In the genomic region with DNA sequence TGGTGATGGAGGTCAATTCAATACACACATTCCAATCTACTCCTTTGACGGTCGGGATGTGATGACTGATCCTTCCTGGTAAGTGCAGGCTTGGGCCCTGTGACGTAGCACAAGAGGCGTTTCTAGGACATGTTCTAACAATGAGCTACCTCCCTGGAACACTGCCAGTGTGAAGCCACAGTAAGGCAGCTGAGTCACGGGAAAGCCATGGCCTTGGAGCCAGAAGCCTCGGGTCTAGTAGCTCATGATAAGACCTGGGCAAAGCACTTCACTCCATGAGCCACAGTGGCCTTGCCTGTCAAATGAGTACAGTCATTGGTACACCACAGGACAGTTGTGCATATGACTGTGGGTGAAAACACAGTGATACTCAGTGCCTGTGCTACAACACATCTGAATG, we compare ENCODE assay signal across 9 mouse cellular contexts. TPM values are rescaled to one million over a fixed set of nuclear protein-coding genes. Genes with fewer than 3 reads are reported as not detected.
DNase-seq lines count a peak whose midpoint lies in the region; ATAC-seq and TF ChIP-seq lines count a peak whose summit lies in the region.
"Had no signal": no experiment of that assay in that cellular context is flagged by ENCODE, and none has a peak within 500 bp of the region (broad histone marks: within the 10 kb centered on the region; RNA-seq: fewer than 3 reads in every experiment).

No protein-coding gene starts in this region.

- H3K4me1 ChIP-seq in megakaryocyte, embryonic 14.5 days, result peaks cover 97% of the 10 kb centered on the region
- H3K4me1 ChIP-seq in stomach, embryonic 16.5 days (ENCODE audit: control insufficient read depth, insufficient read depth, low read length), result 0 out of 2 replicates have a peak, but pooled peaks cover 3% of the 10 kb centered on the region
- no peaks in the 10 kb centered on the region for H3K4me1 ChIP-seq in kidney, embryonic 14.5 days (ENCODE audit: control insufficient read depth, insufficient read depth, low read length)

- H3K27ac ChIP-seq in stomach, embryonic 16.5 days (ENCODE audit: low read length), result no peak overlapping the region
- no peak overlapping the region for H3K27ac ChIP-seq in left cerebral cortex, adult 2 months
- no peak overlapping the region for H3K27ac ChIP-seq in kidney, embryonic 14.5 days (ENCODE audit: low read depth, low read length)

- H3K27me3 ChIP-seq in megakaryocyte, embryonic 14.5 days (replicated peaks), result peaks cover 5% of the 10 kb centered on the region
- H3K27me3 ChIP-seq in stomach, embryonic 16.5 days (ENCODE audit: control insufficient read depth, insufficient read depth, low read length), result no peaks in the 10 kb centered on the region
- no peaks in the 10 kb centered on the region for H3K27me3 ChIP-seq in kidney, embryonic 14.5 days (ENCODE audit: control insufficient read depth, insufficient read depth, low read length)

- no peak for TF ChIP-seq CTCF in left cerebral cortex, adult 2 months (IDR thresholded peaks at IDR 0.05)

- no peak overlapping the region for H3K4me2 ChIP-seq in stomach, embryonic 16.5 days (ENCODE audit: low read depth, low read length)
- no peak overlapping the region for H3K4me2 ChIP-seq in kidney, embryonic 14.5 days (replicated peaks; ENCODE audit: low read depth, low read length)

- WGBS in stomach, embryonic 16.5 days, result 49% methylated on average over 6 of the region's 6 CpGs
- WGBS in kidney, embryonic 14.5 days, result 73% methylated on average over 6 of the region's 6 CpGs

- no peak for ATAC-seq in megakaryocyte, adult 5-6 weeks (ENCODE audit: poor library complexity, severe bottlenecking)
- peak; percentile 9 for ATAC-seq in inflammation-experienced regulatory T-cells, adult 6 months
- peak; percentile 73; the same call in 1 of the 2 replicates for ATAC-seq in stomach, embryonic 16.5 days (ENCODE audit: insufficient read depth, low FRiP score)
- ATAC-seq in kidney, embryonic 14.5 days (ENCODE audit: low FRiP score, low TSS enrichment), result no peak; the same call in 1 of the 2 replicates

- peak; percentile 91 to 95 for DNase-seq in adrenal gland, postnatal 36 days
- DNase-seq in left cerebral cortex, adult 2 months (ENCODE audit: extremely low spot score in 1 of 2, low spot score in 2 of 2), result no peak
- no peak for DNase-seq in left cerebral cortex, postnatal 10 days (ENCODE audit: extremely low spot score in 1 of 2, low spot score in 2 of 2)
- DNase-seq: kidney, adult 11 months had no signal

- no peak overlapping the region for H3K9ac ChIP-seq in stomach, embryonic 16.5 days (ENCODE audit: low read length)
- no peak overlapping the region for H3K9ac ChIP-seq in kidney, embryonic 14.5 days (ENCODE audit: low read depth, low read length)

- peak overlapping the region; percentile 77 for H3K4me3 ChIP-seq in megakaryocyte, embryonic 14.5 days (replicated peaks)
- no peak overlapping the region for H3K4me3 ChIP-seq in stomach, embryonic 16.5 days (replicated peaks; ENCODE audit: low read length)
- no peak overlapping the region for H3K4me3 ChIP-seq in left cerebral cortex, adult 2 months
- H3K4me3 ChIP-seq in kidney, embryonic 14.5 days (ENCODE audit: low read length), result no peak overlapping the region

- H3K36me3 ChIP-seq in megakaryocyte, embryonic 14.5 days (replicated peaks; ENCODE audit: low read length), result no peaks in the 10 kb centered on the region
- H3K36me3 ChIP-seq in stomach, embryonic 16.5 days (ENCODE audit: control insufficient read depth, insufficient read depth, low read length), result no peaks in the 10 kb centered on the region
- no peaks in the 10 kb centered on the region for H3K36me3 ChIP-seq in kidney, embryonic 14.5 days (ENCODE audit: control insufficient read depth, insufficient read depth, low read length)

- no peaks in the 10 kb centered on the region for H3K9me3 ChIP-seq in megakaryocyte, embryonic 14.5 days
- H3K9me3 ChIP-seq in stomach, embryonic 16.5 days (replicated peaks; ENCODE audit: control insufficient read depth, low read length), result no peaks in the 10 kb centered on the region
- H3K9me3 ChIP-seq in kidney, embryonic 14.5 days (ENCODE audit: control insufficient read depth, low read length), result no peaks in the 10 kb centered on the region

- intact Hi-C loops in left cerebral cortex, adult 2 months (cut with DNase I), result no loop called here
- intact Hi-C loops in left cerebral cortex, postnatal 10 days (cut with DNase I), result no loop called here

RNA-seq across cellular contexts. Expression of a gene that starts 42.2 kb away (rescaled TPM):
- 0.79 TPM in 1 of 2 replicates, not detected in the other for polyA plus RNA-seq in megakaryocyte, embryonic 14.5 days (2012; ENCODE audit: insufficient read depth, low replicate concordance)
- total RNA-seq in megakaryocyte, adult 5-6 weeks (2015), result 22.9 and 25.3 TPM in 2 replicates
- 27.8 and 32.9 TPM in 2 replicates for total RNA-seq in megakaryocyte, adult 5-6 weeks (2017)
- 10 to 100 TPM; 34.8 to 40.7 TPM for total RNA-seq in adrenal gland, postnatal 36 days (2021)
- 10 to 100 TPM; 15.9 to 38.6 (median 37.9) TPM for polyA plus RNA-seq in inflammation-experienced regulatory T-cells, adult 6 months (2017; shearing (Covaris generic))
- 29.8 and 30.5 TPM in 2 replicates for polyA plus RNA-seq in stomach, embryonic 16.5 days (2015; fragmentation: Nextera tagmentation; extraction: Ambion mirVana)
- 10 to 100 TPM; 18.0 to 19.4 TPM for total RNA-seq in left cerebral cortex, adult 2 months (2021)
- total RNA-seq in left cerebral cortex, postnatal 10 days (2021), result 10 to 100 TPM; 22.1 to 23.2 TPM
- polyA plus RNA-seq in kidney, embryonic 14.5 days (2014; fragmentation: Nextera tagmentation; extraction: Ambion mirVana), result 25.6 and 62.5 TPM in 2 replicates

Comparison
In these comparisons a context has a peak if more than half of its experiments do, and no peak if none do; other contexts are left out.
1. ATAC-seq: peak in inflammation-experienced regulatory T-cells, adult 6 months (single experiment) and stomach, embryonic 16.5 days (single experiment); none in megakaryocyte, adult 5-6 weeks (single experiment) and kidney, embryonic 14.5 days (single experiment).
2. DNase-seq: peak in adrenal gland, postnatal 36 days (2 of 2); none in left cerebral cortex, adult 2 months (0 of 2) and left cerebral cortex, postnatal 10 days (0 of 2).